Mouse (Mus musculus) limb, embryonic 15.5 days (tissue): ENCODE measurements around the gene Map4. TPM values are rescaled to one million over a fixed set of nuclear protein-coding genes. Genes with fewer than 3 reads are reported as not detected.

Experiments
- ATAC-seq: fragments of 200-750 bp; cut with Nextera tagmentation; 2 replicates; pipeline ENCODE4 v1.8.0; 2017; ENCODE audit warnings: low read depth, moderate TSS enrichment; ENCODE audit not compliant: insufficient number of reproducible peaks, low FRiP score, low TSS enrichment
- H3K27ac ChIP-seq: fragments of 300-500 bp; sonication (generic); 2 replicates; pipeline ENCODE4 v1.5.1; 2015; ENCODE audit warnings: moderate library complexity, mild to moderate bottlenecking, inconsistent platforms
- H3K27me3 ChIP-seq: fragments of 300-500 bp; sonication (generic); 2 replicates; pipeline ENCODE4 v1.6.1; 2015; ENCODE audit warnings: inconsistent platforms
- H3K36me3 ChIP-seq: fragments of 300-500 bp; sonication (generic); 2 replicates; pipeline ENCODE4 v1.6.1; 2015; ENCODE audit warnings: inconsistent platforms
- H3K4me1 ChIP-seq: fragments of 300-500 bp; sonication (generic); 2 replicates; pipeline ENCODE4 v1.6.1; 2015; ENCODE audit warnings: inconsistent platforms
- H3K4me2 ChIP-seq: fragments of 300-500 bp; sonication (generic); 2 replicates; pipeline ENCODE4 v1.6.1; 2015; ENCODE audit warnings: mild to moderate bottlenecking, inconsistent platforms
- H3K4me3 ChIP-seq: fragments of 300-500 bp; sonication (generic); 2 replicates; pipeline ENCODE4 v1.5.1; 2015; ENCODE audit warnings: mild to moderate bottlenecking, inconsistent platforms
- H3K9ac ChIP-seq: fragments of 300-500 bp; sonication (generic); 2 replicates; pipeline ENCODE4 v1.6.1; 2015; ENCODE audit warnings: inconsistent platforms
- H3K9me3 ChIP-seq: fragments of 300-500 bp; sonication (generic); 2 replicates; pipeline ENCODE4 v1.6.1; 2016; ENCODE audit warnings: inconsistent platforms
- WGBS: fragments of 180-500 bp; shearing (Covaris S2); methylation state at CpG from one replicate; pipeline ENCODE4 v1.1.7; 2015; 5-methylcytosine and 5-hydroxymethylcytosine counted together
- polyA plus RNA-seq: library from polyadenylated mRNA; unstranded; fragments of >200 nt; fragmentation: Nextera tagmentation; extraction: Ambion mirVana; gene quantifications from 2 replicates; pipeline ENCODE4 v1.2.1, GENCODE M21; 2015

Gene Map4
- polyA plus RNA-seq, 1 experiment from 2014 or later, result 67.1 TPM

GRCm38 (mm10) chr9:110052951-110053304, 121.7 kb downstream of the Map4 start:
- Histone ChIP-seq H3K4me3 (no peak overlapping the region), H3K27ac (no peak overlapping the region)
- no peak for ATAC-seq

GRCm38 (mm10) chr9:110053305-110054079, 122.2 kb downstream of the Map4 start:
- whole genome bisulfite sequencing, result 61% methylated on average over 8 of the region's 8 CpGs
- no peak for ATAC-seq

More at GRCm38 (mm10) chr9:110052951-110053304, 121.7 kb downstream of the Map4 start:
- no peaks in the 10 kb centered on the region for H3K9me3 ChIP-seq
- H3K4me2 ChIP-seq, result no peak overlapping the region
- H3K4me1 ChIP-seq, result 0 out of 2 replicates have a peak, but pooled peaks cover 3% of the 10 kb centered on the region
- H3K36me3 ChIP-seq, result no peaks in the 10 kb centered on the region
- H3K27me3 ChIP-seq, result no peaks in the 10 kb centered on the region
- 80% methylated on average over 4 of the region's 4 CpGs for WGBS
- no peak overlapping the region for H3K9ac ChIP-seq

GRCm38 (mm10) chr9:110054080-110054421, 122.8 kb downstream of the Map4 start:
- WGBS, result 86% methylated on average over 2 of the region's 2 CpGs
- Histone ChIP-seq H3K9me3 (no peaks in the 10 kb centered on the region), H3K36me3 (no peaks in the 10 kb centered on the region), H3K27ac (no peak overlapping the region), H3K4me2 (no peak overlapping the region), H3K27me3 (no peaks in the 10 kb centered on the region), H3K4me3 (no peak overlapping the region), H3K4me1 (0 out of 2 replicates have a peak, but pooled peaks cover 3% of the 10 kb centered on the region), H3K9ac (no peak overlapping the region)
- no peak for ATAC-seq

More at GRCm38 (mm10) chr9:110053305-110054079, 122.2 kb downstream of the Map4 start:
- Histone ChIP-seq H3K9ac (no peak overlapping the region), H3K4me2 (no peak overlapping the region), H3K9me3 (no peaks in the 10 kb centered on the region), H3K27me3 (no peaks in the 10 kb centered on the region), H3K27ac (no peak overlapping the region), H3K36me3 (no peaks in the 10 kb centered on the region), H3K4me1 (0 out of 2 replicates have a peak, but pooled peaks cover 3% of the 10 kb centered on the region), H3K4me3 (no peak overlapping the region)

- Histone ChIP-seq H3K36me3 (no peaks in the 10 kb centered on the region), H3K4me3 (no peak overlapping the region), H3K9me3 (no peaks in the 10 kb centered on the region), H3K4me1 (0 out of 2 replicates have a peak, but pooled peaks cover 3% of the 10 kb centered on the region), H3K4me2 (no peak overlapping the region), H3K9ac (no peak overlapping the region), H3K27me3 (no peaks in the 10 kb centered on the region), H3K27ac (no peak overlapping the region)
- 75% methylated on average over 3 of the region's 3 CpGs for WGBS
- no peak for ATAC-seq
These were observed 123.5 kb downstream of the Map4 start for GRCm38 (mm10) chr9:110054781-110055180.

DNA sequence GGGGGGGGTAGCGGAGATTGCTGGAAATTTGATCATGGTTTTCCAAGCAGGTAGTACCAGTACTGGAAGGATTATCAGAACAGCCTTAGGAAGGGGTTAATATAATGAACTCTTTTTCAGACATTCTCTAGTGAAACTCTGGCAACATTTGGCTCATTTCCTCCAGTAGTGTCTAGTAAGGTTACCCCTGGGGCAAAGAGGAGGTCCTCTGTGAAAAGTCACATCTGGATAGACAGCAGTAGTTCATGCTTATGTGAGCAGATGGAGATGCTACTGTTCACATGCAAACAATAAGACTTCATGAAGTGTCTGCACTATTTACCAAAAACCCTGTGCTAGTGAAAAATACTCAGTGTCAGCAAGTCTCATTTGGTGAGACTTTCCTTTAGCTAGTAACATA, 125.9 kb downstream of the Map4 start:
- H3K27ac ChIP-seq, result no peak overlapping the region

GRCm38 (mm10) chr9:110060761-110061160, 129.5 kb downstream of the Map4 start:
- no peak overlapping the region for H3K27ac ChIP-seq

More for the DNA sequence above, 125.9 kb downstream of the Map4 start:
- Histone ChIP-seq H3K4me3 (no peak overlapping the region), H3K4me1 (no peaks in the 10 kb centered on the region), H3K4me2 (no peak overlapping the region), H3K36me3 (no peaks in the 10 kb centered on the region), H3K27me3 (no peaks in the 10 kb centered on the region), H3K9me3 (no peaks in the 10 kb centered on the region), H3K9ac (no peak overlapping the region)
- WGBS, result 100% methylated on average over 1 of the region's 1 CpGs
- ATAC-seq, result no peak

GRCm38 (mm10) chr9:110062405-110062804, 131.1 kb downstream of the Map4 start:
- no peak overlapping the region for H3K27ac ChIP-seq
- no peak overlapping the region for H3K4me3 ChIP-seq
- no peak for ATAC-seq
- H3K4me2 ChIP-seq, result no peak overlapping the region
- 89% methylated on average over 7 of the region's 7 CpGs for WGBS
- H3K27me3 ChIP-seq, result no peaks in the 10 kb centered on the region
- H3K36me3 ChIP-seq, result peaks cover 27% of the 10 kb centered on the region
- H3K9me3 ChIP-seq, result no peaks in the 10 kb centered on the region
- no peak overlapping the region for H3K9ac ChIP-seq
- H3K4me1 ChIP-seq, result no peaks in the 10 kb centered on the region

More at GRCm38 (mm10) chr9:110060761-110061160, 129.5 kb downstream of the Map4 start:
- H3K4me3 ChIP-seq, result no peak overlapping the region
- no peak overlapping the region for H3K9ac ChIP-seq
- no peaks in the 10 kb centered on the region for H3K27me3 ChIP-seq
- no peak overlapping the region for H3K4me2 ChIP-seq
- H3K4me1 ChIP-seq, result no peaks in the 10 kb centered on the region
- 72% methylated on average over 2 of the region's 2 CpGs for WGBS
- H3K36me3 ChIP-seq, result peaks cover 13% of the 10 kb centered on the region; the same call in 1 of the 2 replicates
- ATAC-seq, result no peak
- H3K9me3 ChIP-seq, result no peaks in the 10 kb centered on the region

DNA sequence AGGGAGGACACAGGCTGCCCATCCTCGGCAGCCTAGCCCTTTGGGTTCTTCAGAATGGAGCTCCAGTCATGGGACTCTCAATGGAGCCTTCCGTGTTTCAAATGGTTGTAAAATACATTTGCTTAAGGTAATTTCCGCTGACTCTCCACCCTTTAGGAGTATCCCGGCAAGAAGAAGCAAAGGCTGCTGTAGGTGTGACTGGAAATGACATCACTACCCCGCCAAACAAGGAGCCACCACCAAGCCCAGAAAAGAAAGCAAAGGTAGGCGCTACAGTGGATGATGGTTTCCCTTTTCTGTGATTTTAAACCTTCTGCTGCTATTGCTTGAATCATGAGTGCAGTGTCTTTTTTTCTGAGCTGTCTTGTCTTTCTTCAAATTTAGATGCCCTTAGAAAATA, 131.6 kb downstream of the Map4 start:
- H3K4me1 ChIP-seq, result no peaks in the 10 kb centered on the region
- H3K9me3 ChIP-seq, result no peaks in the 10 kb centered on the region
- no peak for ATAC-seq
- peaks cover 31% of the 10 kb centered on the region for H3K36me3 ChIP-seq
- no peaks in the 10 kb centered on the region for H3K27me3 ChIP-seq
- H3K27ac ChIP-seq, result no peak overlapping the region
- 89% methylated on average over 6 of the region's 6 CpGs for WGBS
- no peak overlapping the region for H3K4me3 ChIP-seq
- no peak overlapping the region for H3K9ac ChIP-seq
- H3K4me2 ChIP-seq, result no peak overlapping the region

GRCm38 (mm10) chr9:110064641-110065040, 133.4 kb downstream of the Map4 start:
- ATAC-seq, result no peak
- Histone ChIP-seq H3K36me3 (peaks cover 48% of the 10 kb centered on the region), H3K4me3 (no peak overlapping the region)

DNA sequence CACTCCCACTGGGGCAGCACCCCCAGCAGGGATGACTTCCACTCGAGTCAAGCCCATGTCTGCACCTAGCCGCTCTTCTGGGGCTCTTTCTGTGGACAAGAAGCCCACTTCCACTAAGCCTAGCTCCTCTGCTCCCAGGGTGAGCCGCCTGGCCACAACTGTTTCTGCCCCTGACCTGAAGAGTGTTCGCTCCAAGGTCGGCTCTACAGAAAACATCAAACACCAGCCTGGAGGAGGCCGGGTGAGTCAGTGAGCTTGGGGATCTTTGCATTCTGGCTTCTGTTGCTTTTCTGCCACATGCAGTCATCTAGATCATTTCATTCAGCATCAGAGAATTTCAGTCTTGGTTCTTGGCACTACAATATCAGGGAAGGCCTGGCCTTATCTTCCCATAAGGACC, 137.5 kb downstream of the Map4 start:
- peaks cover 79% of the 10 kb centered on the region for H3K36me3 ChIP-seq
- no peak for ATAC-seq
- no peak overlapping the region for H3K9ac ChIP-seq

More at GRCm38 (mm10) chr9:110064641-110065040, 133.4 kb downstream of the Map4 start:
- no peaks in the 10 kb centered on the region for H3K9me3 ChIP-seq
- no peaks in the 10 kb centered on the region for H3K27me3 ChIP-seq
- no peaks in the 10 kb centered on the region for H3K4me1 ChIP-seq
- H3K4me2 ChIP-seq, result no peak overlapping the region
- no peak overlapping the region for H3K27ac ChIP-seq
- H3K9ac ChIP-seq, result no peak overlapping the region

GRCm38 (mm10) chr9:110070358-110070757, 139.1 kb downstream of the Map4 start:
- Histone ChIP-seq H3K27ac (no peak overlapping the region), H3K9ac (no peak overlapping the region), H3K4me1 (no peaks in the 10 kb centered on the region), H3K9me3 (no peaks in the 10 kb centered on the region), H3K4me3 (no peak overlapping the region), H3K36me3 (peaks cover 84% of the 10 kb centered on the region), H3K27me3 (no peaks in the 10 kb centered on the region), H3K4me2 (no peak overlapping the region)
- no peak for ATAC-seq
- 71% methylated on average over 9 of the region's 9 CpGs for WGBS

More for the DNA sequence above, 137.5 kb downstream of the Map4 start:
- WGBS, result 89% methylated on average over 6 of the region's 6 CpGs
- Histone ChIP-seq H3K27ac (no peak overlapping the region), H3K4me1 (no peaks in the 10 kb centered on the region), H3K27me3 (no peaks in the 10 kb centered on the region), H3K4me2 (no peak overlapping the region), H3K4me3 (no peak overlapping the region), H3K9me3 (no peaks in the 10 kb centered on the region)

DNA sequence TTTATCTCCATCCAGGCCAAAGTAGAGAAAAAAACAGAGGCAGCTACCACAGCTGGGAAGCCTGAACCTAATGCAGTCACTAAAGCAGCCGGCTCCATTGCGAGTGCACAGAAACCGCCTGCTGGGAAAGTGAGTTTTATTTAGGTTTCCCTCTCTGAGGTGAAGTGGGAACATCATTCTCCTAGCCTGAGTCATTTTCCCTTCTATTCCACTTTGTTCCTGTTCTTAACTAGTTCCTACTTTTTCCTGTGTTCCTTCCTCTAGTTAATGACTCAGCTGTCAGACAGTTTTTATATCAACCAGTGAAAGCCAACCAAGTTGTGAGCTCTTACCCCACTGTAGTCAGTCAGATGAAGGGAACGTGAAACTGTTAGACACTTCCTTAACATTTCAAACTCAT, 139.8 kb downstream of the Map4 start:
- Histone ChIP-seq H3K4me2 (no peak overlapping the region), H3K27ac (no peak overlapping the region), H3K36me3 (peaks cover 83% of the 10 kb centered on the region), H3K4me3 (no peak overlapping the region), H3K9ac (no peak overlapping the region), H3K9me3 (no peaks in the 10 kb centered on the region), H3K27me3 (no peaks in the 10 kb centered on the region), H3K4me1 (no peaks in the 10 kb centered on the region)
- ATAC-seq, result no peak
- 79% methylated on average over 4 of the region's 4 CpGs for WGBS
